Mouse (Mus musculus): ENCODE results near the gene Hacd3. TPM values are rescaled to one million over a fixed set of nuclear protein-coding genes. Genes with fewer than 3 reads are reported as not detected.

Hacd3 gene
- polyA plus RNA-seq, 1 experiment from 2014 or later: 108 TPM

DNA sequence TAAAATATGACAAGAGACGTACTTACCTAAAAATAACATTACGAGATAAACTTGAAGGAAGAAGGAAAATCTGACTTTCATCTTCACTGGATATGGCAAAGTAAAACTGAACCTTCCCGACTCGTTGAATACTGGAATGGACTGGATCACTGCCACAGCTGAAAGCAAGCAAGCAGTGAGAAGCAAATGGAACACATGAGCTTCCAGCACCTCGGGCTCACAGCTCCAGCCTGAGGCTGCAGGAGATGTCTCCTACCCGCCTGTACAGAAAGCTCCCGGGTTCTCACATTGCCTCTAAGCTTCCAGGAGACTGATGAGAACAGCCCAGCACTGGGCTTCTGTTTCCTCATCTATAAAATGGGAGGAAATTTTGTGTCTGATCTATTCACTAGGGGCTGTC, 31.2 kb downstream of the Hacd3 start:
- Histone ChIP-seq H3K4me3 (ENCODE audit: low read depth, low read length) (no peak overlapping the region), H3K27ac (ENCODE audit: low read depth) (no peak overlapping the region), H3K36me3 (replicated peaks; ENCODE audit: insufficient read depth, low read length) (peaks cover 65% of the 10 kb centered on the region), H3K9me3 (ENCODE audit: low read length) (no peaks in the 10 kb centered on the region), H3K4me1 (ENCODE audit: insufficient read depth) (no peaks in the 10 kb centered on the region), H3K27me3 (ENCODE audit: insufficient read depth, low read length) (no peaks in the 10 kb centered on the region), H3K4me2 (ENCODE audit: low read depth, low read length) (no peak overlapping the region), H3K9ac (replicated peaks) (no peak overlapping the region)
- no peak for ATAC-seq
- WGBS (ENCODE audit: insufficient replicate concordance): 86% methylated on average over 7 of the region's 7 CpGs
- no peak for TF ChIP-seq EP300 (IDR thresholded peaks at IDR 0.05; ENCODE audit: low read depth)
- TF ChIP-seq CTCF (IDR thresholded peaks at IDR 0.05; ENCODE audit: low read depth): no peak
- DNase-seq: no peak

DNA sequence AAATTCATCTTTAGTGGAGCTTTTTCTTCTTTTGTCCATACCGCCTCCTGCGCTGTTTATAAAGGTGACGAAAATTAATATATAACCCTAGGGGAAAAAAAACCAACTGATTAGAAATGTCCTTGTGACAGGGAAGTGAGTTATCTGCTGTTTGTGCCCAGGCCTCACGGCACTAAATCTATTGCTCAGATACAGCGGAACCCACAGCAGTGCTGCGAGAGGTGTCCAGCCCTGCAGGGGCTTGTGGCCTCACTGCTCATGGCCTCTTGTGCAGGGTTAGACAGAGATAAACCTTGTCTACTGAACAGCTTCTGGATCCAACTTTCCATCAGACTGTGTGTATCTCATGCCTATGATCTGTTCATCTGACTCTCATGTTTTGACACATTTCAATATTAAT, 33.0 kb downstream of the Hacd3 start:
- TF ChIP-seq CTCF (IDR thresholded peaks at IDR 0.05; ENCODE audit: low read depth): no peak
- TF ChIP-seq EP300 (IDR thresholded peaks at IDR 0.05; ENCODE audit: low read depth): no peak
- whole genome bisulfite sequencing (ENCODE audit: insufficient replicate concordance): 68% methylated on average over 6 of the region's 6 CpGs
- ATAC-seq: no peak
- Histone ChIP-seq H3K4me1 (ENCODE audit: insufficient read depth) (no peaks in the 10 kb centered on the region), H3K9ac (replicated peaks) (no peak overlapping the region), H3K9me3 (ENCODE audit: low read length) (no peaks in the 10 kb centered on the region), H3K4me2 (ENCODE audit: low read depth, low read length) (no peak overlapping the region), H3K36me3 (replicated peaks; ENCODE audit: insufficient read depth, low read length) (peaks cover 75% of the 10 kb centered on the region), H3K27me3 (ENCODE audit: insufficient read depth, low read length) (no peaks in the 10 kb centered on the region), H3K4me3 (ENCODE audit: low read depth, low read length) (no peak overlapping the region), H3K27ac (ENCODE audit: low read depth) (no peak overlapping the region)
- no peak for DNase-seq

DNA sequence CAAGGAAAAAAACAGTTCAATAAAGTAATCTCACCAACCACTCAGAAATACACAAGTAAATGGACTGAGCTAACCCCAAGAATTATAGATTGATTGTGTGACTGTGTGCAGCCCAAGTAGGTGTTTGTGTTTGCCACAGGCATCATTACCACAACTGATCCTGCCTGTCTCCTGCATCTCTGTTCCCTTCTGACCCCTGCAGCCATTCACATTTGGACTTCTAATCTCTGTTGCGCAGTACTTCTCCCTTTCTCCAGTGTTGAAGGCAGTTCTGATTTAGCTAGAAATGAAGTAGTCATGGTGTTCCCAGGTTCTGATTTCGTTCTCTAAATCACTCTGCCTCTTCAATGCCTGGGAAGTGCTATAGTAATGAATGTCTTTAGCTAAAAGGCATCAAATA, 33.8 kb downstream of the Hacd3 start:
- Histone ChIP-seq H3K4me3 (ENCODE audit: low read depth, low read length) (no peak overlapping the region), H3K9ac (replicated peaks) (no peak overlapping the region), H3K9me3 (ENCODE audit: low read length) (no peaks in the 10 kb centered on the region), H3K27me3 (ENCODE audit: insufficient read depth, low read length) (no peaks in the 10 kb centered on the region), H3K4me2 (ENCODE audit: low read depth, low read length) (no peak overlapping the region), H3K36me3 (replicated peaks; ENCODE audit: insufficient read depth, low read length) (peaks cover 77% of the 10 kb centered on the region), H3K27ac (ENCODE audit: low read depth) (no peak overlapping the region), H3K4me1 (ENCODE audit: insufficient read depth) (no peaks in the 10 kb centered on the region)
- TF ChIP-seq CTCF (IDR thresholded peaks at IDR 0.05; ENCODE audit: low read depth): no peak
- no peak for TF ChIP-seq EP300 (IDR thresholded peaks at IDR 0.05; ENCODE audit: low read depth)
- ATAC-seq (no peak), DNase-seq (no peak)
- WGBS (ENCODE audit: insufficient replicate concordance): 83% methylated on average over 2 of the region's 2 CpGs

DNA sequence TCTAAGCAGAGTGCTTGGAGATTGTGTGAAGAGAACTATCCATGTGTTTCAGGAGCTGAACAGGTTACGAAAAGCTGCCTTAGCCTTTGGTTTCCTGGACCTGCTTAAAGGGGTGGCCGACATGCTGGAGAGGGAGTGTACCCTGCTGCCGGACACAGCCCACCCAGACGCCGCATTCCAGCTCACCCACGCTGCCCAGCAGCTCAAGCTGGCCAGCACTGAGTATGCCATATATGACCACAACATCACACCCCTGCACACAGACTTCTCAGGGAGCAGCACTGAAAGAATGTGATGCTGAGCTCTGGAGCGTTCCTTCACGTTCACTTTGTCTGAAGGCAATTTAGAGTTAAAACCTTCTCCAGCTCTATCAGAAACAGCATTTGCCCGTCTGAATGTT, 35.7 kb downstream of the Hacd3 start:
- ATAC-seq: no peak
- no peak overlapping the region for H3K9ac ChIP-seq (replicated peaks)
- WGBS (ENCODE audit: insufficient replicate concordance): 87% methylated on average over 9 of the region's 9 CpGs
- TF ChIP-seq CTCF (IDR thresholded peaks at IDR 0.05; ENCODE audit: low read depth) (no peak), EP300 (IDR thresholded peaks at IDR 0.05; ENCODE audit: low read depth) (no peak)
- H3K36me3 ChIP-seq (replicated peaks; ENCODE audit: insufficient read depth, low read length): peaks cover 84% of the 10 kb centered on the region
- DNase-seq: no peak
- no peaks in the 10 kb centered on the region for H3K9me3 ChIP-seq (ENCODE audit: low read length)
- no peak overlapping the region for H3K27ac ChIP-seq (ENCODE audit: low read depth)
- H3K27me3 ChIP-seq (ENCODE audit: insufficient read depth, low read length): no peaks in the 10 kb centered on the region
- H3K4me3 ChIP-seq (ENCODE audit: low read depth, low read length): no peak overlapping the region
- no peaks in the 10 kb centered on the region for H3K4me1 ChIP-seq (ENCODE audit: insufficient read depth)
- H3K4me2 ChIP-seq (ENCODE audit: low read depth, low read length): no peak overlapping the region

DNA sequence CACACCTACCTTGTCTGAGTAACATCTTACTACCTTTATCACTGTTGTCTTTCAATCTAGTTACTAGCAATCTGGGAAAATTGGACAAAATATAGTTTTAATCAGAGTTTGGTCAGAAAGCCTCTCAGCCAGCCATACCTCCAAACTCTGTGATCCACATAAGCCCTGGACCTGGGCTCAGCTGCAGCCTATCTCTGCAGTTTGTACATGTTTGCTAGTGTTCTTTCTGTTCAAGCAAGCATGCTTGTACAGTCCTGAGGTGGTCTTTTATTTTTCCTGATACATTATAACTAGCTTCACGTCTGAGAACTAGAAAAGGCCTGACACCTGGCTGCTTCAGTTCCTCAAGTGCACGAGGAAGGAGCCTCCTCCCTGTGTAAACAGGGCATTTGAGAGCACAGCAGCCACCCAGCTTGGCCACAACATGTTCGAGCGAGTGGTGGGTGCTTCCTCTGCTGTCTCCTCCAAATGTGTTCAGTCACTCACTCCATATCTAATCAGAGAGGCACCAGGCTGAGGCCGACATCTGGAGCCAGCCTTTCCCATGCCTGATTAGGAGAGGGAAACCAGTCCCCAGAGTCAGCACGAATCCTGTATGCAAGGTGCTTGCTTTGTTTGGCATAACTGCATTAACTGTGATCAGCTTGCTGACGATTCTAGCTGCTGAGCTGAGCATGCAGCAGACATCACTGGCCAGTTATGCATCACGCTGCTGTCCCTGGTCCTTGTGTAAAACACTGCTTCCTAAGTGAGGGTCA, 36.3 kb downstream of the Hacd3 start:
- no peak for TF ChIP-seq CTCF (IDR thresholded peaks at IDR 0.05; ENCODE audit: low read depth)
- TF ChIP-seq EP300 (IDR thresholded peaks at IDR 0.05; ENCODE audit: low read depth): peak; percentile 80
- Histone ChIP-seq H3K4me2 (ENCODE audit: low read depth, low read length) (no peak overlapping the region), H3K27ac (ENCODE audit: low read depth) (no peak overlapping the region), H3K9me3 (ENCODE audit: low read length) (no peaks in the 10 kb centered on the region), H3K27me3 (ENCODE audit: insufficient read depth, low read length) (no peaks in the 10 kb centered on the region), H3K36me3 (replicated peaks; ENCODE audit: insufficient read depth, low read length) (peaks cover 80% of the 10 kb centered on the region), H3K9ac (replicated peaks) (no peak overlapping the region), H3K4me1 (ENCODE audit: insufficient read depth) (no peaks in the 10 kb centered on the region), H3K4me3 (ENCODE audit: low read depth, low read length) (no peak overlapping the region)
- WGBS (ENCODE audit: insufficient replicate concordance): 48% methylated on average over 8 of the region's 8 CpGs
- DNase-seq (no peak), ATAC-seq (peak; percentile 76)

- H3K27me3 ChIP-seq (ENCODE audit: insufficient read depth, low read length): no peaks in the 10 kb centered on the region
- no peak overlapping the region for H3K9ac ChIP-seq (replicated peaks)
- WGBS (ENCODE audit: insufficient replicate concordance): 74% methylated on average over 1 of the region's 1 CpGs
- TF ChIP-seq CTCF (IDR thresholded peaks at IDR 0.05; ENCODE audit: low read depth): no peak
- H3K36me3 ChIP-seq (replicated peaks; ENCODE audit: insufficient read depth, low read length): peaks cover 78% of the 10 kb centered on the region
- H3K4me3 ChIP-seq (ENCODE audit: low read depth, low read length): no peak overlapping the region
- no peak overlapping the region for H3K27ac ChIP-seq (ENCODE audit: low read depth)
- DNase-seq: no peak
- H3K4me2 ChIP-seq (ENCODE audit: low read depth, low read length): no peak overlapping the region
- H3K4me1 ChIP-seq (ENCODE audit: insufficient read depth): no peaks in the 10 kb centered on the region
- H3K9me3 ChIP-seq (ENCODE audit: low read length): no peaks in the 10 kb centered on the region
- ATAC-seq: no peak
These were observed 39.6 kb downstream of the Hacd3 start for GRCm38 (mm10) chr9:64981904-64982303.
